Mouse (Mus musculus) neural tube, embryonic 14.5 days (tissue): ENCODE measurements around the gene Vmn1r167. TPM values are rescaled to one million over a fixed set of nuclear protein-coding genes. Genes with fewer than 3 reads are reported as not detected.
"Not testable (repeated sequence)": the region's sequence is repeated elsewhere in the genome, so short reads cannot be mapped to it uniquely, and the experiment has no call there.

ENCODE experiments used
- ATAC-seq: fragments of 200-750 bp; cut with Nextera tagmentation; 2 replicates; pipeline ENCODE4 v1.8.0; 2017; ENCODE audit warnings: low read depth, mild to moderate bottlenecking, moderate TSS enrichment, moderate library complexity
- H3K27ac ChIP-seq: fragments of 300-500 bp; sonication (generic); 2 replicates; pipeline ENCODE4 v1.5.1; 2014; ENCODE audit warnings: low read depth, mild to moderate bottlenecking, control low read depth, low read length, moderate library complexity, mixed read lengths
- H3K27me3 ChIP-seq: fragments of 300-500 bp; sonication (generic); 2 replicates; pipeline ENCODE4 v1.6.1; 2014; ENCODE audit warnings: low read length; ENCODE audit not compliant: control insufficient read depth, insufficient read depth
- H3K36me3 ChIP-seq: fragments of 300-500 bp; sonication (generic); 2 replicates; pipeline ENCODE4 v1.6.1; 2014; ENCODE audit warnings: low read length, mixed read lengths; ENCODE audit not compliant: control insufficient read depth, insufficient read depth
- H3K4me1 ChIP-seq: fragments of 300-500 bp; sonication (generic); 2 replicates; pipeline ENCODE4 v1.6.1; 2014; ENCODE audit warnings: low read length; ENCODE audit not compliant: control insufficient read depth, insufficient read depth
- H3K4me2 ChIP-seq: fragments of 300-500 bp; sonication (generic); 2 replicates; pipeline ENCODE4 v1.6.1; 2014; ENCODE audit warnings: mild to moderate bottlenecking, low read depth, low read length, control low read depth
- H3K4me3 ChIP-seq: fragments of 300-500 bp; sonication (generic); 2 replicates; pipeline ENCODE4 v1.5.1; 2014; ENCODE audit warnings: low read depth, low read length, control low read depth, mixed read lengths
- H3K9ac ChIP-seq: fragments of 300-500 bp; sonication (generic); replicated peaks from 2 replicates; pipeline ENCODE4 v1.6.1; 2014; ENCODE audit warnings: low read depth, mild to moderate bottlenecking, control low read depth, low read length, mixed read lengths
- H3K9me3 ChIP-seq: fragments of 300-500 bp; sonication (generic); 2 replicates; pipeline ENCODE4 v1.6.1; 2016; ENCODE audit warnings: low read length; ENCODE audit not compliant: control insufficient read depth
- WGBS: fragments of 180-500 bp; shearing (Covaris S2); extraction: QIAGEN DNeasy Blood & Tissue Kit; methylation state at CpG from one replicate; pipeline ENCODE4 v1.1.7; 2014; 5-methylcytosine and 5-hydroxymethylcytosine counted together
- polyA plus RNA-seq: library from polyadenylated mRNA; unstranded; fragments of >200 nt; fragmentation: Nextera tagmentation; extraction: Ambion mirVana; gene quantifications from 2 replicates; pipeline ENCODE4 v1.2.1, GENCODE M21; 2014

The Vmn1r167 gene
- polyA plus RNA-seq: not detected in 2 replicates

GRCm38 (mm10) chr7:23507106-23507505 lies at the start of gene Vmn1r167:
Gene Vmn1r167, minus strand, starts transcription at chr7:23507206.
- not testable (repeated sequence) for H3K4me1 ChIP-seq, ATAC-seq, H3K27ac ChIP-seq

GRCm38 (mm10) chr7:23539432-23539831 lies 32.4 kb upstream of the Vmn1r167 start, which contains the start of gene Vmn1r168:
Gene Vmn1r168, plus strand, starts transcription at chr7:23539732.
- not testable (repeated sequence) for H3K9ac ChIP-seq, H3K27ac ChIP-seq, H3K27me3 ChIP-seq, H3K4me1 ChIP-seq, H3K36me3 ChIP-seq, H3K9me3 ChIP-seq, H3K4me3 ChIP-seq, ATAC-seq, H3K4me2 ChIP-seq
- no CpG with 5 or more reads among the region's 1 CpGs for WGBS

More at GRCm38 (mm10) chr7:23507106-23507505, at the start of gene Vmn1r167:
- not testable (repeated sequence) for H3K4me3 ChIP-seq, H3K9ac ChIP-seq, H3K4me2 ChIP-seq, H3K9me3 ChIP-seq, H3K27me3 ChIP-seq, H3K36me3 ChIP-seq
- WGBS: 88% methylated on average over 2 of the region's 2 CpGs

DNA sequence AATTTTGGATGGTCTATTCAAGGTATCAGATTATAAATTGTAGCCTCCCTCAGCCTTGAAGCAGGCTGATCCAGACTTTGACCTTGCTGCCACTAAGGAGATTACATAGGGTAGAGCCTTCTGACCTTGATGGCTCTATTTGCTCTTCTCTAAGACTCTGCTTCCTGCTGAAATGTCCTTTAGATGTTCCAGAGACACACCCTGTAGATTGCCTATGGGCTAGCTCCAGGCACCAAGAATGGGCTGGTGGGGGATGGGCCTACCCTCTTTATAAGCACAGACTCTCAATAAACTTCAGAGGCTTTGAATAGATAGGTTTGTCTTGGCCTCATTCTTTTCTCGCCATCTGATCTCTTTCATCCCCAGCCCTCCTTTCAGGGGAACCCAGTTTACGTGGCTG lies 34.1 kb downstream of the Vmn1r167 start:
- ATAC-seq, H3K27ac ChIP-seq, H3K27me3 ChIP-seq, H3K36me3 ChIP-seq, H3K9me3 ChIP-seq, H3K9ac ChIP-seq, H3K4me3 ChIP-seq, H3K4me1 ChIP-seq, H3K4me2 ChIP-seq: not testable (repeated sequence)
- 59% methylated on average over 2 of the region's 2 CpGs for WGBS

- 73% methylated on average over 3 of the region's 3 CpGs for WGBS
- H3K9me3 ChIP-seq: peaks cover 10% of the 10 kb centered on the region; the same call in 1 of the 2 replicates
- H3K27me3 ChIP-seq, H3K4me1 ChIP-seq, H3K4me2 ChIP-seq, H3K27ac ChIP-seq, H3K36me3 ChIP-seq, ATAC-seq, H3K9ac ChIP-seq, H3K4me3 ChIP-seq: not testable (repeated sequence)
Observed at GRCm38 (mm10) chr7:23470832-23471231, 36.2 kb downstream of the Vmn1r167 start.

- H3K27me3 ChIP-seq, H3K27ac ChIP-seq, H3K4me2 ChIP-seq, H3K36me3 ChIP-seq, ATAC-seq, H3K4me1 ChIP-seq, H3K9ac ChIP-seq, H3K4me3 ChIP-seq: not testable (repeated sequence)
- H3K9me3 ChIP-seq: peaks cover 10% of the 10 kb centered on the region; the same call in 1 of the 2 replicates
- 78% methylated on average over 3 of the region's 3 CpGs for WGBS
Observed at GRCm38 (mm10) chr7:23470201-23470600, 36.8 kb downstream of the Vmn1r167 start.

Other genes with a start within 250 kb of the Vmn1r167 start
- gene Gm6902, start 228.3 kb downstream of the Vmn1r167 start, polyA plus RNA-seq: not detected in 2 replicates
- not detected in 2 replicates for gene Nlrp4e, start 206.0 kb downstream of the Vmn1r167 start, polyA plus RNA-seq
- not detected in 2 replicates for gene Nlrp5, start 121.3 kb downstream of the Vmn1r167 start, polyA plus RNA-seq
- gene Vmn1r168, start 32.5 kb upstream of the Vmn1r167 start, polyA plus RNA-seq: not detected in 2 replicates
- gene Vmn1r169, start 68.3 kb upstream of the Vmn1r167 start, polyA plus RNA-seq: not detected in 2 replicates
- not detected in 2 replicates for gene Vmn1r170, start 99.0 kb upstream of the Vmn1r167 start, polyA plus RNA-seq
- gene Vmn1r171, start 123.5 kb upstream of the Vmn1r167 start, polyA plus RNA-seq: not detected in 2 replicates
- not detected in 2 replicates for gene Vmn1r172, start 151.1 kb upstream of the Vmn1r167 start, polyA plus RNA-seq
- gene Vmn1r173, start 193.5 kb upstream of the Vmn1r167 start, polyA plus RNA-seq: not detected in 2 replicates
- not detected in 2 replicates for gene Vmn1r174, start 245.1 kb upstream of the Vmn1r167 start, polyA plus RNA-seq